Mouse (Mus musculus): ENCODE data around the gene Dgke.

DNA sequence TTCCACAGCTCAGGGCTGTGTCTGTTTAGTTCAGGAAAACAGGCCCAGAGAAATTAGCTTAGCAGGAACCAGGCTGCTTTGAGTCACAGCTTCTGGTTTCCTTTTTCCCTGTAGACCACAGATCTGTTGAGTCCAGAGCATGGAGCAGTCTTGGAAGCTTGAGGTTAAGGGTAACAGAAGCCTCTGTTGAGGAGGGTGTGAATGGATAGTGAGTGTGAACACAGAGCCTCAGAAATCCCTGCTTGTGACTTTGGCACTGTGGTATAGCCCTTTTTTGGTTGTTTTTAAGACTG is 66.2 kb downstream of the Dgke start:
- TF ChIP-seq CTCF (IDR thresholded peaks at IDR 0.05; ENCODE audit: low read depth, low read length), result no peak
- no peak for TF ChIP-seq POLR2AphosphoS5 (IDR thresholded peaks at IDR 0.05; ENCODE audit: insufficient replicate concordance, low read depth, low read length)
- TF ChIP-seq GATA1 (IDR thresholded peaks at IDR 0.05; ENCODE audit: borderline replicate concordance, low read length), result no peak
- no peak for TF ChIP-seq TAL1 (conservative IDR thresholded peaks at IDR 0.05; ENCODE audit: low read depth, low read length)
- no peak for TF ChIP-seq GATA2 (IDR thresholded peaks at IDR 0.05; ENCODE audit: borderline replicate concordance, low read depth, low read length)

Data from G1E (cell line).